Mouse (Mus musculus) intestine, embryonic 15.5 days (tissue): Measurements from ENCODE around the gene Olfr612. TPM values are rescaled to one million over a fixed set of nuclear protein-coding genes. Genes with fewer than 3 reads are reported as not detected.
"Not testable (repeated sequence)": the region's sequence is repeated elsewhere in the genome, so short reads cannot be mapped to it uniquely, and the experiment has no call there.

Experiments used
- ATAC-seq: fragments of 200-750 bp; cut with Nextera tagmentation; 2 replicates; pipeline ENCODE4 v1.8.0; 2017; ENCODE audit warnings: moderate TSS enrichment, moderate library complexity
- H3K27ac ChIP-seq: fragments of 300-500 bp; sonication (generic); 2 replicates; pipeline ENCODE4 v1.5.1; 2015; ENCODE audit warnings: mild to moderate bottlenecking, inconsistent platforms
- H3K27me3 ChIP-seq: fragments of 300-500 bp; sonication (generic); replicated peaks from 2 replicates; pipeline ENCODE4 v1.6.1; 2015; ENCODE audit warnings: inconsistent platforms
- H3K36me3 ChIP-seq: fragments of 300-500 bp; sonication (generic); 2 replicates; pipeline ENCODE4 v1.6.1; 2015; ENCODE audit warnings: inconsistent platforms
- H3K4me1 ChIP-seq: fragments of 300-500 bp; sonication (generic); replicated peaks from 2 replicates; pipeline ENCODE4 v1.6.1; 2015; ENCODE audit warnings: inconsistent platforms
- H3K4me2 ChIP-seq: fragments of 300-500 bp; sonication (generic); replicated peaks from 2 replicates; pipeline ENCODE4 v1.6.1; 2015; ENCODE audit warnings: mild to moderate bottlenecking, inconsistent platforms
- H3K4me3 ChIP-seq: fragments of 300-500 bp; sonication (generic); replicated peaks from 2 replicates; pipeline ENCODE4 v1.5.1; 2015; ENCODE audit warnings: inconsistent platforms
- H3K9ac ChIP-seq: fragments of 300-500 bp; sonication (generic); 2 replicates; pipeline ENCODE4 v1.6.1; 2015; ENCODE audit warnings: inconsistent platforms
- H3K9me3 ChIP-seq: fragments of 300-500 bp; sonication (generic); 2 replicates; pipeline ENCODE4 v1.6.1; 2016; ENCODE audit warnings: inconsistent platforms
- WGBS: fragments of 180-500 bp; shearing (Covaris S2); methylation state at CpG from one replicate; pipeline ENCODE4 v1.1.7; 2015; 5-methylcytosine and 5-hydroxymethylcytosine counted together
- polyA plus RNA-seq: library from polyadenylated mRNA; unstranded; fragments of >200 nt; fragmentation: Nextera tagmentation; extraction: Ambion mirVana; gene quantifications from 2 replicates; pipeline ENCODE4 v1.2.1, GENCODE M21; 2015

Olfr612 gene
- not detected in 2 replicates for polyA plus RNA-seq

DNA sequence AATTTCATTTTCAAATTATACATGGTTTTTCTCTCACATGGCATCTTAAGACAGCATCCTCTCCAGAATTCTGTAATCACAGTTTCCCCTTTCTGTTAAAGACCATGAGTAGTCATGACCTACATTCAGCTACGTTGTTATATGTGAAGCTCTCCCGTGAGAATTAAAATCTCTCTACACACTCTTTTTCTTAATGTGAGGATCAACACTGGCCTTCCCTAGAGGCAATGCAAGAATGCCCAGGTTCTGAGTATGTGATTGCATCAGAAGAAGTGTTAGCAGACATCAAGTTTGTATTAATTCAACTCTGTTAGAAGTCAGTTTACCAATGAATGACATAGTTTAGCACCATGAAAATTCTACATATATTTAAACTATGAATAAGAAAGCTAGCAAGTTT is at the start of gene Olfr612:
TSS of gene Olfr612 (minus strand) at position 101 of the 400 bp plus-strand sequence.
- not testable (repeated sequence) for H3K27ac ChIP-seq, H3K9me3 ChIP-seq, H3K9ac ChIP-seq, H3K4me3 ChIP-seq, H3K27me3 ChIP-seq, H3K36me3 ChIP-seq, ATAC-seq, H3K4me1 ChIP-seq, H3K4me2 ChIP-seq
- WGBS = 84% methylated on average over 2 of the region's 2 CpGs

GRCm38 (mm10) chr7:103589803-103590202 is 47.3 kb upstream of the Olfr612 start, which contains the start of gene Olfr618:
TSS of gene Olfr618 (plus strand) at chr7:103590103.
- H3K9me3 ChIP-seq = no peaks in the 10 kb centered on the region
- H3K4me1 ChIP-seq = no peaks in the 10 kb centered on the region
- no peak within 1 kb of the TSS for H3K27ac ChIP-seq
- no peaks in the 10 kb centered on the region for H3K27me3 ChIP-seq
- no peaks in the 10 kb centered on the region for H3K36me3 ChIP-seq
- H3K4me2 ChIP-seq = no peak within 1 kb of the TSS
- 58% methylated on average over 2 of the region's 2 CpGs for WGBS
- no peak within 1 kb of the TSS for H3K4me3 ChIP-seq
- ATAC-seq = no peak
- no peak within 1 kb of the TSS for H3K9ac ChIP-seq

- no peak for ATAC-seq
- no peaks in the 10 kb centered on the region for H3K36me3 ChIP-seq
- no peaks in the 10 kb centered on the region for H3K27me3 ChIP-seq
- WGBS = 88% methylated on average over 1 of the region's 1 CpGs
- H3K9ac ChIP-seq = no peak within 1 kb of the TSS
- no peak within 1 kb of the TSS for H3K4me3 ChIP-seq
- H3K9me3 ChIP-seq = no peaks in the 10 kb centered on the region
- H3K4me2 ChIP-seq = no peak within 1 kb of the TSS
- no peaks in the 10 kb centered on the region for H3K4me1 ChIP-seq
- H3K27ac ChIP-seq = no peak within 1 kb of the TSS
Measured at GRCm38 (mm10) chr7:103572761-103573160, 30.2 kb upstream of the Olfr612 start, which contains the start of gene Olfr617. TSS of gene Olfr617 (plus strand) at chr7:103573061.

GRCm38 (mm10) chr7:103569043-103569442 is 26.5 kb upstream of the Olfr612 start, which contains the start of gene Olfr616:
TSS of gene Olfr616 (minus strand) at chr7:103569143.
- WGBS = 80% methylated on average over 3 of the region's 3 CpGs
- H3K36me3 ChIP-seq = no peaks in the 10 kb centered on the region
- H3K9me3 ChIP-seq = no peaks in the 10 kb centered on the region

DNA sequence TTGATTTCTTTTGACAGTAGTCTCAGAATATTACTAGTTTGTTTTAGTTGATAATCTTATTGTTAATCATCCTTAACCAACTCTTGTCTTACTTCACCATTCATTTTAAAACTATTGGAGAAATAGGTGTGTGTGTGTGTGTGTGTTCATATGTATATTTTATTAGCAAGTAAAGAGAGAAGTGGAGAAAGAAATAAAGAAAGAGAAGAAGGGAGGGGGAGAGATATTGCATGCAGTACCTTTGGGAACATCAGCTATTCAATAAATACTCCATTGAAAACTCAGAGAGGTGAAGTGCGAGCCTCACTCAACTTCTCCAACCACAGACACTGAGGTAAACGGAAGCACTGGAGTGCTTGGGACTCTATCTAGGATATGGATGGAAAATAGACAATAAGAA is 13.3 kb upstream of the Olfr612 start, which contains the start of gene Olfr615:
TSS of gene Olfr615 (plus strand) at position 301 of the 400 bp plus-strand sequence.
- no peak for ATAC-seq
- 79% methylated on average over 2 of the region's 2 CpGs for WGBS

More at GRCm38 (mm10) chr7:103569043-103569442, 26.5 kb upstream of the Olfr612 start, which contains the start of gene Olfr616:
- Histone ChIP-seq H3K27ac (no peak within 1 kb of the TSS), H3K9ac (no peak within 1 kb of the TSS), H3K4me2 (no peak within 1 kb of the TSS), H3K4me1 (no peaks in the 10 kb centered on the region), H3K4me3 (no peak within 1 kb of the TSS), H3K27me3 (no peaks in the 10 kb centered on the region)
- ATAC-seq = no peak

GRCm38 (mm10) chr7:103547774-103548173 is 5.3 kb upstream of the Olfr612 start, which contains the start of gene Olfr613:
TSS of gene Olfr613 (plus strand) at chr7:103548074.
- H3K4me3 ChIP-seq = no peak within 1 kb of the TSS
- no peaks in the 10 kb centered on the region for H3K27me3 ChIP-seq
- H3K9me3 ChIP-seq = no peaks in the 10 kb centered on the region
- H3K36me3 ChIP-seq = no peaks in the 10 kb centered on the region
- no peak within 1 kb of the TSS for H3K27ac ChIP-seq
- WGBS = 77% methylated on average over 2 of the region's 2 CpGs
- ATAC-seq = no peak
- no peak within 1 kb of the TSS for H3K9ac ChIP-seq
- no peaks in the 10 kb centered on the region for H3K4me1 ChIP-seq
- no peak within 1 kb of the TSS for H3K4me2 ChIP-seq

More for the DNA sequence above, 13.3 kb upstream of the Olfr612 start, which contains the start of gene Olfr615:
- Histone ChIP-seq H3K4me3 (no peak within 1 kb of the TSS), H3K36me3 (no peaks in the 10 kb centered on the region), H3K9ac (no peak within 1 kb of the TSS), H3K27ac (no peak within 1 kb of the TSS), H3K4me1 (no peaks in the 10 kb centered on the region), H3K4me2 (no peak within 1 kb of the TSS), H3K9me3 (no peaks in the 10 kb centered on the region), H3K27me3 (no peaks in the 10 kb centered on the region)

DNA sequence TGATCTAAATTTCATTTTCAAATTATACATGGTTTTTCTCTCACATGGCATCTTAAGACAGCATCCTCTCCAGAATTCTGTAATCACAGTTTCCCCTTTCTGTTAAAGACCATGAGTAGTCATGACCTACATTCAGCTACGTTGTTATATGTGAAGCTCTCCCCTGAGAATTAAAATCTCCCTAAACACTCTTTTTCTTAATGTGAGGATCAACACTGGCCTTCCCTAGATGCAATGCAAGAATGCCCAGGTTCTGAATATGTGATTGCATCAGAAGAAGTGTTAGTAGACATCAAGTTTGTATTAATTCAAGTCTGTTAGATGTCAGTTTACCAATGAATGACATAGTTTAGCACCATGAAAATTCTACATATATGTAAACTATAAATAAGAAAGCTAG is 21.8 kb downstream of the Olfr612 start, which contains the start of gene Olfr611:
TSS of gene Olfr611 (minus strand) at position 101 of the 400 bp plus-strand sequence.
- not testable (repeated sequence) for ATAC-seq, H3K36me3 ChIP-seq, H3K4me1 ChIP-seq, H3K4me3 ChIP-seq, H3K9me3 ChIP-seq, H3K27ac ChIP-seq, H3K4me2 ChIP-seq, H3K9ac ChIP-seq, H3K27me3 ChIP-seq
- 63% methylated on average over 1 of the region's 1 CpGs for WGBS

- Histone ChIP-seq H3K9ac (no peak within 1 kb of the TSS), H3K9me3 (no peaks in the 10 kb centered on the region)
- 85% methylated on average over 2 of the region's 2 CpGs for WGBS
Measured at GRCm38 (mm10) chr7:103512022-103512421, 30.5 kb downstream of the Olfr612 start, which contains the start of gene Olfr610. TSS of gene Olfr610 (minus strand) at chr7:103512122.

DNA sequence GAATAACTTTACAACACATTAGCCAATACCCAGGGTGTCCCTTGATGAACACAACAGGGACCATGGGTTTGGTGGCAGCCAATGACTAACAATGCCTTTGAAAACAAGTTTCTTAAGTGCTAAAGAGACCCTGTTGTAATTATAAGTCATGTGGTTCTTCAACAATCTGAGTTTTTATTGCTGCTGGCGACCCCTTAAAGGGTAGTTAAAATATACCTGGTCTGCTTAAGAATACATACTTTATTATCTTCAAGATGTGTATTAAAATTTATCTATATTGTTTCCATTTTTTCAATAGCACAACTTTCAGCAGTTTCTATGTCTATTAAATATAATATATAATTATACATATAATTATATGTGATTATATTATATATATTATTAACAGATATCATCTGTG is 44.6 kb downstream of the Olfr612 start, which contains the start of gene Olfr609:
TSS of gene Olfr609 (minus strand) at position 101 of the 400 bp plus-strand sequence.
- H3K27ac ChIP-seq = no peak within 1 kb of the TSS
- H3K4me2 ChIP-seq = no peak within 1 kb of the TSS
- H3K36me3 ChIP-seq = no peaks in the 10 kb centered on the region
- H3K9me3 ChIP-seq = no peaks in the 10 kb centered on the region
- no peaks in the 10 kb centered on the region for H3K4me1 ChIP-seq
- no peak for ATAC-seq
- H3K4me3 ChIP-seq = no peak within 1 kb of the TSS
- WGBS = 51% methylated on average over 1 of the region's 1 CpGs
- H3K9ac ChIP-seq = no peak within 1 kb of the TSS
- H3K27me3 ChIP-seq = no peaks in the 10 kb centered on the region

More at GRCm38 (mm10) chr7:103512022-103512421, 30.5 kb downstream of the Olfr612 start, which contains the start of gene Olfr610:
- no peak within 1 kb of the TSS for H3K4me3 ChIP-seq
- H3K4me2 ChIP-seq = no peak within 1 kb of the TSS
- H3K27ac ChIP-seq = no peak within 1 kb of the TSS
- no peaks in the 10 kb centered on the region for H3K4me1 ChIP-seq
- no peaks in the 10 kb centered on the region for H3K36me3 ChIP-seq
- H3K27me3 ChIP-seq = no peaks in the 10 kb centered on the region
- no peak for ATAC-seq

Other genes with a start within 250 kb of the Olfr612 start
- not detected in 2 replicates for gene Olfr596, start 237.1 kb downstream of the Olfr612 start, polyA plus RNA-seq
- not detected in 2 replicates for gene Olfr597, start 226.4 kb downstream of the Olfr612 start, polyA plus RNA-seq
- not detected in 2 replicates for gene Olfr598, start 219.1 kb downstream of the Olfr612 start, polyA plus RNA-seq
- not detected in 2 replicates for gene Olfr599, start 206.8 kb downstream of the Olfr612 start, polyA plus RNA-seq
- not detected in 2 replicates for gene Olfr600, start 193.0 kb downstream of the Olfr612 start, polyA plus RNA-seq
- not detected in 2 replicates for gene Olfr601, start 180.1 kb downstream of the Olfr612 start, polyA plus RNA-seq
- not detected in 2 replicates for gene Olfr603, start 156.5 kb downstream of the Olfr612 start, polyA plus RNA-seq
- gene Usp17lc, start 127.6 kb downstream of the Olfr612 start, polyA plus RNA-seq = not detected in 2 replicates
- not detected in 2 replicates for gene Olfr605, start 97.3 kb downstream of the Olfr612 start, polyA plus RNA-seq
- not detected in 2 replicates for gene Olfr606, start 93.7 kb downstream of the Olfr612 start, polyA plus RNA-seq
- not detected in 2 replicates for gene Olfr607, start 78.6 kb downstream of the Olfr612 start, polyA plus RNA-seq
- gene Olfr608, start 72.8 kb downstream of the Olfr612 start, polyA plus RNA-seq = not detected in 2 replicates
- gene Olfr609, start 44.7 kb downstream of the Olfr612 start, polyA plus RNA-seq = not detected in 2 replicates
- gene Olfr610, start 30.6 kb downstream of the Olfr612 start, polyA plus RNA-seq = not detected in 2 replicates
- not detected in 2 replicates for gene Olfr611, start 21.9 kb downstream of the Olfr612 start, polyA plus RNA-seq
- gene Olfr613, start 5.4 kb upstream of the Olfr612 start, polyA plus RNA-seq = not detected in 2 replicates
- gene Olfr615, start 13.4 kb upstream of the Olfr612 start, polyA plus RNA-seq = not detected in 2 replicates
- not detected in 2 replicates for gene Olfr616, start 26.4 kb upstream of the Olfr612 start, polyA plus RNA-seq
- not detected in 2 replicates for gene Olfr617, start 30.3 kb upstream of the Olfr612 start, polyA plus RNA-seq
- not detected in 2 replicates for gene Olfr618, start 47.4 kb upstream of the Olfr612 start, polyA plus RNA-seq
- gene Olfr619, start 57.9 kb upstream of the Olfr612 start, polyA plus RNA-seq = not detected in 2 replicates
- gene Olfr620, start 69.8 kb upstream of the Olfr612 start, polyA plus RNA-seq = not detected in 2 replicates
- not detected in 2 replicates for gene Olfr622, start 100.0 kb upstream of the Olfr612 start, polyA plus RNA-seq
- not detected in 2 replicates for gene Olfr623, start 121.0 kb upstream of the Olfr612 start, polyA plus RNA-seq
- 0.03 TPM in 1 of 2 replicates, not detected in the other for gene Olfr624, start 128.5 kb upstream of the Olfr612 start, polyA plus RNA-seq
- gene Olfr625-ps1, start 140.0 kb upstream of the Olfr612 start, polyA plus RNA-seq = not detected in 2 replicates
- gene Olfr243, start 172.0 kb upstream of the Olfr612 start, polyA plus RNA-seq = not detected in 2 replicates
- not detected in 2 replicates for gene Olfr628, start 187.7 kb upstream of the Olfr612 start, polyA plus RNA-seq
- not detected in 2 replicates for gene Olfr629, start 202.2 kb upstream of the Olfr612 start, polyA plus RNA-seq
- not detected in 2 replicates for gene Olfr630, start 214.6 kb upstream of the Olfr612 start, polyA plus RNA-seq
- gene Olfr69, start 228.9 kb upstream of the Olfr612 start, polyA plus RNA-seq = not detected in 2 replicates
- not detected in 2 replicates for gene Olfr68, start 237.0 kb upstream of the Olfr612 start, polyA plus RNA-seq
- not detected in 2 replicates for gene Olfr67, start 249.1 kb upstream of the Olfr612 start, polyA plus RNA-seq